Mouse (Mus musculus) midbrain, embryonic 12.5 days (tissue): Measurements from ENCODE around the gene Clk3. TPM values are rescaled to one million over a fixed set of nuclear protein-coding genes. Genes with fewer than 3 reads are reported as not detected.

Source experiments
- ATAC-seq: fragments of 200-750 bp; cut with Nextera tagmentation; 2 replicates; pipeline ENCODE4 v1.8.0; 2017; ENCODE audit warnings: low read depth, moderate TSS enrichment, moderate library complexity; ENCODE audit not compliant: low FRiP score
- H3K27ac ChIP-seq: fragments of 300-500 bp; sonication (generic); replicated peaks from 2 replicates; pipeline ENCODE4 v1.5.1; 2016; ENCODE audit warnings: mild to moderate bottlenecking
- H3K27me3 ChIP-seq: fragments of 300-500 bp; sonication (generic); 2 replicates; pipeline ENCODE4 v1.6.1; 2016; ENCODE audit warnings: mild to moderate bottlenecking
- H3K36me3 ChIP-seq: fragments of 300-500 bp; sonication (generic); 2 replicates; pipeline ENCODE4 v1.6.1; 2016
- H3K4me1 ChIP-seq: fragments of 300-500 bp; sonication (generic); 2 replicates; pipeline ENCODE4 v1.6.1; 2016
- H3K4me2 ChIP-seq: fragments of 300-500 bp; sonication (generic); replicated peaks from 2 replicates; pipeline ENCODE4 v1.6.1; 2016; ENCODE audit warnings: mild to moderate bottlenecking, moderate library complexity
- H3K4me3 ChIP-seq: fragments of 300-500 bp; sonication (generic); 2 replicates; pipeline ENCODE4 v1.5.1; 2016; ENCODE audit warnings: mild to moderate bottlenecking
- H3K9ac ChIP-seq: fragments of 300-500 bp; sonication (generic); replicated peaks from 2 replicates; pipeline ENCODE4 v1.6.1; 2016; ENCODE audit warnings: mild to moderate bottlenecking, moderate library complexity
- H3K9me3 ChIP-seq: fragments of 300-500 bp; sonication (generic); 2 replicates; pipeline ENCODE4 v1.6.1; 2016; ENCODE audit warnings: mild to moderate bottlenecking
- WGBS: fragments of 180-500 bp; shearing (Covaris S2); methylation state at CpG from one replicate; pipeline ENCODE4 v1.1.7; 2016; 5-methylcytosine and 5-hydroxymethylcytosine counted together
- polyA plus RNA-seq: library from polyadenylated mRNA; unstranded; fragments of >200 nt; fragmentation: Nextera tagmentation; extraction: Ambion mirVana; gene quantifications from 2 replicates; pipeline ENCODE4 v1.2.1, GENCODE M21; 2016

The Clk3 gene
- polyA plus RNA-seq, 1 experiment from 2014 or later = 90.0 TPM

- WGBS = 94% methylated on average over 7 of the region's 7 CpGs
- no peak for ATAC-seq
Observed at GRCm38 (mm10) chr9:57750901-57751300, 14.8 kb downstream of the Clk3 start.

GRCm38 (mm10) chr9:57748831-57749230 is 16.8 kb downstream of the Clk3 start:
- H3K27me3 ChIP-seq = no peaks in the 10 kb centered on the region
- 92% methylated on average over 1 of the region's 1 CpGs for WGBS
- H3K36me3 ChIP-seq = peaks cover 91% of the 10 kb centered on the region
- no peak for ATAC-seq
- H3K4me2 ChIP-seq = no peak overlapping the region
- H3K9me3 ChIP-seq = no peaks in the 10 kb centered on the region
- no peaks in the 10 kb centered on the region for H3K4me1 ChIP-seq
- H3K4me3 ChIP-seq = no peak overlapping the region
- H3K9ac ChIP-seq = no peak overlapping the region
- H3K27ac ChIP-seq = no peak overlapping the region

More at GRCm38 (mm10) chr9:57750901-57751300, 14.8 kb downstream of the Clk3 start:
- H3K4me2 ChIP-seq = no peak overlapping the region
- H3K36me3 ChIP-seq = peaks cover 100% of the 10 kb centered on the region
- no peak overlapping the region for H3K27ac ChIP-seq
- H3K4me3 ChIP-seq = no peak overlapping the region
- H3K27me3 ChIP-seq = no peaks in the 10 kb centered on the region
- no peaks in the 10 kb centered on the region for H3K4me1 ChIP-seq
- no peak overlapping the region for H3K9ac ChIP-seq
- no peaks in the 10 kb centered on the region for H3K9me3 ChIP-seq

- no peaks in the 10 kb centered on the region for H3K4me1 ChIP-seq
- H3K4me3 ChIP-seq = no peak overlapping the region
- H3K9me3 ChIP-seq = no peaks in the 10 kb centered on the region
- H3K27me3 ChIP-seq = no peaks in the 10 kb centered on the region
- WGBS = 90% methylated on average over 6 of the region's 6 CpGs
- no peak for ATAC-seq
- H3K4me2 ChIP-seq = no peak overlapping the region
- H3K36me3 ChIP-seq = peaks cover 84% of the 10 kb centered on the region
- H3K9ac ChIP-seq = no peak overlapping the region
- H3K27ac ChIP-seq = no peak overlapping the region
Observed at GRCm38 (mm10) chr9:57748137-57748536, 17.5 kb downstream of the Clk3 start.

- 91% methylated on average over 1 of the region's 1 CpGs for WGBS
- H3K9ac ChIP-seq = no peak overlapping the region
- H3K36me3 ChIP-seq = peaks cover 78% of the 10 kb centered on the region
- no peaks in the 10 kb centered on the region for H3K9me3 ChIP-seq
- no peak overlapping the region for H3K27ac ChIP-seq
- no peak overlapping the region for H3K4me2 ChIP-seq
- H3K27me3 ChIP-seq = no peaks in the 10 kb centered on the region
- no peak for ATAC-seq
- no peaks in the 10 kb centered on the region for H3K4me1 ChIP-seq
- no peak overlapping the region for H3K4me3 ChIP-seq
Observed at GRCm38 (mm10) chr9:57747067-57747466, 18.6 kb downstream of the Clk3 start.

GRCm38 (mm10) chr9:57744462-57745091 is 21.1 kb downstream of the Clk3 start:
- Histone ChIP-seq H3K4me1 (no peaks in the 10 kb centered on the region), H3K4me2 (no peak overlapping the region), H3K27ac (no peak overlapping the region), H3K27me3 (no peaks in the 10 kb centered on the region), H3K36me3 (peaks cover 74% of the 10 kb centered on the region), H3K4me3 (no peak overlapping the region), H3K9ac (no peak overlapping the region), H3K9me3 (no peaks in the 10 kb centered on the region)
- ATAC-seq = no peak
- WGBS = 67% methylated on average over 3 of the region's 3 CpGs

GRCm38 (mm10) chr9:57739863-57740262 is 25.8 kb downstream of the Clk3 start:
- 89% methylated on average over 5 of the region's 5 CpGs for whole genome bisulfite sequencing
- H3K4me3 ChIP-seq = no peak overlapping the region
- no peak overlapping the region for H3K9ac ChIP-seq
- no peaks in the 10 kb centered on the region for H3K4me1 ChIP-seq
- H3K4me2 ChIP-seq = no peak overlapping the region
- no peak overlapping the region for H3K27ac ChIP-seq
- H3K36me3 ChIP-seq = peaks cover 28% of the 10 kb centered on the region; the same call in 1 of the 2 replicates
- no peaks in the 10 kb centered on the region for H3K27me3 ChIP-seq
- no peak for ATAC-seq
- no peaks in the 10 kb centered on the region for H3K9me3 ChIP-seq

- ATAC-seq = no peak
- peaks cover 30% of the 10 kb centered on the region for H3K36me3 ChIP-seq
- H3K4me1 ChIP-seq = no peaks in the 10 kb centered on the region
- H3K4me3 ChIP-seq = no peak overlapping the region
- H3K9me3 ChIP-seq = no peaks in the 10 kb centered on the region
- WGBS = 94% methylated on average over 6 of the region's 6 CpGs
- no peak overlapping the region for H3K27ac ChIP-seq
- no peaks in the 10 kb centered on the region for H3K27me3 ChIP-seq
- no peak overlapping the region for H3K4me2 ChIP-seq
- H3K9ac ChIP-seq = no peak overlapping the region
Observed at GRCm38 (mm10) chr9:57733606-57734005, 32.1 kb downstream of the Clk3 start.

GRCm38 (mm10) chr9:57728312-57728711 is 37.3 kb downstream of the Clk3 start:
- Histone ChIP-seq H3K4me2 (no peak overlapping the region), H3K9me3 (no peaks in the 10 kb centered on the region), H3K4me1 (no peaks in the 10 kb centered on the region), H3K27ac (no peak overlapping the region), H3K4me3 (no peak overlapping the region), H3K27me3 (no peaks in the 10 kb centered on the region), H3K36me3 (peaks cover 43% of the 10 kb centered on the region), H3K9ac (no peak overlapping the region)
- ATAC-seq = no peak
- WGBS = 94% methylated on average over 1 of the region's 1 CpGs

GRCm38 (mm10) chr9:57724701-57725100 is 41.0 kb downstream of the Clk3 start:
- Histone ChIP-seq H3K36me3 (peaks cover 51% of the 10 kb centered on the region), H3K27me3 (no peaks in the 10 kb centered on the region), H3K27ac (no peak overlapping the region), H3K4me3 (no peak overlapping the region), H3K4me1 (no peaks in the 10 kb centered on the region), H3K4me2 (no peak overlapping the region), H3K9me3 (no peaks in the 10 kb centered on the region), H3K9ac (no peak overlapping the region)
- 94% methylated on average over 3 of the region's 3 CpGs for WGBS
- ATAC-seq = no peak

GRCm38 (mm10) chr9:57723796-57724195 is 41.9 kb downstream of the Clk3 start:
- Histone ChIP-seq H3K4me3 (no peak overlapping the region), H3K4me2 (no peak overlapping the region), H3K4me1 (no peaks in the 10 kb centered on the region), H3K36me3 (peaks cover 44% of the 10 kb centered on the region), H3K9me3 (no peaks in the 10 kb centered on the region), H3K27me3 (no peaks in the 10 kb centered on the region), H3K9ac (no peak overlapping the region), H3K27ac (no peak overlapping the region)
- WGBS = 88% methylated on average over 5 of the region's 5 CpGs
- no peak for ATAC-seq

- 79% methylated on average over 5 of the region's 5 CpGs for WGBS
- H3K9ac ChIP-seq = no peak overlapping the region
Observed at GRCm38 (mm10) chr9:57723315-57723715, 42.3 kb downstream of the Clk3 start.

GRCm38 (mm10) chr9:57722371-57722770 is 43.3 kb downstream of the Clk3 start:
- H3K27ac ChIP-seq = no peak overlapping the region
- no peaks in the 10 kb centered on the region for H3K27me3 ChIP-seq
- H3K36me3 ChIP-seq = peaks cover 45% of the 10 kb centered on the region
- no peaks in the 10 kb centered on the region for H3K4me1 ChIP-seq
- H3K4me3 ChIP-seq = no peak overlapping the region
- no peak overlapping the region for H3K4me2 ChIP-seq
- H3K9me3 ChIP-seq = no peaks in the 10 kb centered on the region
- 80% methylated on average over 1 of the region's 1 CpGs for WGBS
- H3K9ac ChIP-seq = no peak overlapping the region
- no peak for ATAC-seq

More at GRCm38 (mm10) chr9:57723315-57723715, 42.3 kb downstream of the Clk3 start:
- Histone ChIP-seq H3K4me1 (no peaks in the 10 kb centered on the region), H3K27ac (no peak overlapping the region), H3K9me3 (no peaks in the 10 kb centered on the region), H3K4me2 (no peak overlapping the region), H3K4me3 (no peak overlapping the region), H3K27me3 (no peaks in the 10 kb centered on the region), H3K36me3 (peaks cover 46% of the 10 kb centered on the region)
- ATAC-seq = no peak

- Histone ChIP-seq H3K27ac (no peak overlapping the region), H3K9ac (no peak overlapping the region), H3K36me3 (peaks cover 48% of the 10 kb centered on the region), H3K4me3 (no peak overlapping the region), H3K27me3 (no peaks in the 10 kb centered on the region), H3K9me3 (no peaks in the 10 kb centered on the region), H3K4me2 (no peak overlapping the region), H3K4me1 (no peaks in the 10 kb centered on the region)
- WGBS = 96% methylated on average over 3 of the region's 3 CpGs
- no peak for ATAC-seq
Observed at GRCm38 (mm10) chr9:57720736-57721135, 44.9 kb downstream of the Clk3 start.
